ENCODE assay signal across 18 mouse cellular contexts in genomic region chr6:125338791-125339660, GRCm38 (mm10). TPM values are rescaled to one million over a fixed set of nuclear protein-coding genes. Genes with fewer than 3 reads are reported as not detected.
A peak's percentile ranks its signal among the peaks of the same experiment; 100 is the strongest.
DNase-seq lines count a peak whose midpoint lies in the region; ATAC-seq and TF ChIP-seq lines count a peak whose summit lies in the region.
"Had no signal": no experiment of that assay in that cellular context is flagged by ENCODE, and none has a peak within 500 bp of the region (broad histone marks: within the 10 kb centered on the region; RNA-seq: fewer than 3 reads in every experiment).

No protein-coding gene starts in this region.

- intact Hi-C loops in left cerebral cortex, postnatal 4 days (cut with DNase I): no loop called here

- H3K4me2 ChIP-seq in heart, embryonic 13.5 days: no peak overlapping the region
- no peak overlapping the region for H3K4me2 ChIP-seq in heart, embryonic 11.5 days
- H3K4me2 ChIP-seq in forebrain, postnatal 0 days (ENCODE audit: low read depth): no peak overlapping the region

- H3K4me1 ChIP-seq in heart, embryonic 13.5 days: peaks cover 12% of the 10 kb centered on the region; the same call in 1 of the 2 replicates
- H3K4me1 ChIP-seq in heart, embryonic 11.5 days (ENCODE audit: control insufficient read depth, insufficient read depth, low read length): peaks cover 6% of the 10 kb centered on the region; the same call in 1 of the 2 replicates
- H3K4me1 ChIP-seq in forebrain, postnatal 0 days (ENCODE audit: insufficient read depth): no peaks in the 10 kb centered on the region

- no peaks in the 10 kb centered on the region for H3K9me3 ChIP-seq in heart, embryonic 13.5 days
- H3K9me3 ChIP-seq in heart, embryonic 11.5 days (replicated peaks; ENCODE audit: control insufficient read depth, low read length): no peaks in the 10 kb centered on the region
- no peaks in the 10 kb centered on the region for H3K9me3 ChIP-seq in forebrain, postnatal 0 days (ENCODE audit: low read length)
- H3K9me3 ChIP-seq: megakaryocyte, embryonic 14.5 days had no signal

- peak; percentile 41 for DNase-seq in kidney, postnatal 14 days
- DNase-seq in kidney, adult 9 months: no peak
- DNase-seq in T-cell, adult 2 months (ENCODE audit: low spot score): peak; percentile 30
- DNase-seq in left cerebral cortex, postnatal 4 days: no peak
- DNase-seq in forebrain, postnatal 0 days: no peak
- DNase-seq: cerebellum, adult 9-10 months; kidney, adult 11 months; right cerebral cortex, postnatal 25 days had no signal

- 60% methylated on average over 9 of the region's 9 CpGs for WGBS in heart, embryonic 13.5 days
- 59% methylated on average over 9 of the region's 9 CpGs for WGBS in heart, embryonic 11.5 days (ENCODE audit: insufficient replicate concordance)
- WGBS in forebrain, postnatal 0 days: 80% methylated on average over 9 of the region's 9 CpGs

- peaks cover 3% of the 10 kb centered on the region; the same call in 1 of the 2 replicates for H3K27me3 ChIP-seq in heart, embryonic 13.5 days (replicated peaks)
- peaks cover 3% of the 10 kb centered on the region; the same call in 1 of the 2 replicates for H3K27me3 ChIP-seq in heart, embryonic 11.5 days (ENCODE audit: control insufficient read depth, insufficient read depth, low read length)
- no peaks in the 10 kb centered on the region for H3K27me3 ChIP-seq in forebrain, postnatal 0 days (ENCODE audit: insufficient read depth, low read length)

- peak overlapping the region; percentile 82; the same call in 1 of the 2 replicates for H3K27ac ChIP-seq in heart, embryonic 13.5 days (replicated peaks)
- no peak overlapping the region; the same call in 1 of the 2 replicates for H3K27ac ChIP-seq in heart, embryonic 11.5 days (ENCODE audit: low read depth, low read length)
- no peak overlapping the region for H3K27ac ChIP-seq in forebrain, postnatal 0 days (ENCODE audit: low read depth, low read length)
- H3K27ac ChIP-seq: left cerebral cortex, adult 2 months had no signal

- no peak overlapping the region for H3K9ac ChIP-seq in heart, embryonic 13.5 days
- no peak overlapping the region for H3K9ac ChIP-seq in heart, embryonic 11.5 days (ENCODE audit: low read depth, low read length)
- no peak overlapping the region for H3K9ac ChIP-seq in forebrain, postnatal 0 days

- no peak for TF ChIP-seq CTCF in forebrain, postnatal 0 days (IDR thresholded peaks at IDR 0.05; ENCODE audit: low read depth)

- H3K36me3 ChIP-seq in heart, embryonic 13.5 days: no peaks in the 10 kb centered on the region
- no peaks in the 10 kb centered on the region for H3K36me3 ChIP-seq in heart, embryonic 11.5 days (ENCODE audit: control insufficient read depth, insufficient read depth, low read length)
- H3K36me3 ChIP-seq in forebrain, postnatal 0 days (ENCODE audit: insufficient read depth): no peaks in the 10 kb centered on the region

- ATAC-seq in heart, embryonic 13.5 days (ENCODE audit: extremely low read depth, insufficient number of reproducible peaks, low FRiP score, low TSS enrichment): no peak
- ATAC-seq in heart, embryonic 11.5 days (replicated peaks; ENCODE audit: insufficient number of reproducible peaks, low FRiP score, low TSS enrichment): no peak
- ATAC-seq in megakaryocyte, adult 5-6 weeks (ENCODE audit: poor library complexity, severe bottlenecking): peak; percentile 47; the same call in 1 of the 2 replicates
- ATAC-seq in forebrain, postnatal 0 days: no peak

- no peak overlapping the region for H3K4me3 ChIP-seq in heart, embryonic 13.5 days
- no peak overlapping the region for H3K4me3 ChIP-seq in heart, embryonic 11.5 days (ENCODE audit: low read depth, low read length)
- H3K4me3 ChIP-seq in forebrain, postnatal 0 days (ENCODE audit: low read depth, low read length): no peak overlapping the region
- H3K4me3 ChIP-seq: left cerebral cortex, adult 2 months; megakaryocyte, embryonic 14.5 days had no signal

RNA-seq across cellular contexts. Expression of gene Tnfrsf1a, which starts 10.1 kb away (rescaled TPM):
- 39.0 and 43.8 TPM in 2 replicates for polyA plus RNA-seq in heart, embryonic 13.5 days (2015; fragmentation: Nextera tagmentation; extraction: Ambion mirVana)
- polyA plus RNA-seq in heart, embryonic 11.5 days (2014; fragmentation: Nextera tagmentation; extraction: Ambion mirVana): 33.3 and 37.0 TPM in 2 replicates
- 96.4 and 101 TPM in 2 replicates for total RNA-seq in megakaryocyte, adult 5-6 weeks (2015)
- total RNA-seq in megakaryocyte, adult 5-6 weeks (2017): 90.2 and 116 TPM in 2 replicates
- total RNA-seq in left cerebral cortex, postnatal 4 days (2021): 10 to 100 TPM; 11.2 to 12.0 TPM
- 6.8 and 12.1 TPM in 2 replicates for total RNA-seq in forebrain, postnatal 0 days (2014; rRNA removed)
- polyA plus RNA-seq in forebrain, postnatal 0 days (2015; fragmentation: Nextera tagmentation; extraction: Ambion mirVana): 13.2 and 13.6 TPM in 2 replicates

RNA-seq across cellular contexts. Expression of gene Scnn1a, which starts 18.6 kb away (rescaled TPM):
- polyA plus RNA-seq in heart, embryonic 13.5 days (2015; fragmentation: Nextera tagmentation; extraction: Ambion mirVana): 0.63 and 0.69 TPM in 2 replicates
- 0.69 and 0.93 TPM in 2 replicates for polyA plus RNA-seq in heart, embryonic 11.5 days (2014; fragmentation: Nextera tagmentation; extraction: Ambion mirVana)
- 9.0 and 9.5 TPM in 2 replicates for total RNA-seq in megakaryocyte, adult 5-6 weeks (2015)
- 0.99 and 1.6 TPM in 2 replicates for total RNA-seq in megakaryocyte, adult 5-6 weeks (2017)
- total RNA-seq in left cerebral cortex, postnatal 4 days (2021): 1 to 10 TPM; 1.5 to 2.1 TPM
- 0.67 and 1.2 TPM in 2 replicates for total RNA-seq in forebrain, postnatal 0 days (2014; rRNA removed)
- polyA plus RNA-seq in forebrain, postnatal 0 days (2015; fragmentation: Nextera tagmentation; extraction: Ambion mirVana): 1.0 and 1.5 TPM in 2 replicates
- total RNA-seq: CH12.LX had no signal

RNA-seq across cellular contexts. Expression of gene Ltbr, which starts 25.3 kb away (rescaled TPM):
- 42.9 and 43.5 TPM in 2 replicates for polyA plus RNA-seq in heart, embryonic 13.5 days (2015; fragmentation: Nextera tagmentation; extraction: Ambion mirVana)
- polyA plus RNA-seq in heart, embryonic 11.5 days (2014; fragmentation: Nextera tagmentation; extraction: Ambion mirVana): 35.0 and 40.7 TPM in 2 replicates
- 30.0 and 30.6 TPM in 2 replicates for total RNA-seq in megakaryocyte, adult 5-6 weeks (2015)
- total RNA-seq in megakaryocyte, adult 5-6 weeks (2017): 57.1 and 59.9 TPM in 2 replicates
- total RNA-seq in left cerebral cortex, postnatal 4 days (2021): 10 to 100 TPM in 1 of 2 experiments, 1 to 10 TPM in 1; 9.6 to 10.7 TPM
- 14.9 and 19.9 TPM in 2 replicates for total RNA-seq in forebrain, postnatal 0 days (2014; rRNA removed)
- polyA plus RNA-seq in forebrain, postnatal 0 days (2015; fragmentation: Nextera tagmentation; extraction: Ambion mirVana): 11.4 and 14.8 TPM in 2 replicates
- total RNA-seq: CH12.LX had no signal

RNA-seq across cellular contexts. Expression of gene Plekhg6, which starts 41.6 kb away (rescaled TPM):
- polyA plus RNA-seq in heart, embryonic 13.5 days (2015; fragmentation: Nextera tagmentation; extraction: Ambion mirVana): 0.10 and 0.11 TPM in 2 replicates
- polyA plus RNA-seq in heart, embryonic 11.5 days (2014; fragmentation: Nextera tagmentation; extraction: Ambion mirVana): not detected in 2 replicates
- total RNA-seq in megakaryocyte, adult 5-6 weeks (2015): not detected in 2 replicates
- not detected in 2 replicates for total RNA-seq in megakaryocyte, adult 5-6 weeks (2017)
- not detected for total RNA-seq in left cerebral cortex, postnatal 4 days (2021)
- 0.15 and 1.00 TPM in 2 replicates for total RNA-seq in forebrain, postnatal 0 days (2014; rRNA removed)
- 0.16 TPM in 2 replicates for polyA plus RNA-seq in forebrain, postnatal 0 days (2015; fragmentation: Nextera tagmentation; extraction: Ambion mirVana)
- total RNA-seq: CH12.LX had no signal

RNA-seq across cellular contexts. Expression of gene Tuba3a, which starts 53.2 kb away (rescaled TPM):
- polyA plus RNA-seq in heart, embryonic 13.5 days (2015; fragmentation: Nextera tagmentation; extraction: Ambion mirVana): 0.16 TPM in 1 of 2 replicates, not detected in the other
- 0.10 TPM in 1 of 2 replicates, not detected in the other for polyA plus RNA-seq in heart, embryonic 11.5 days (2014; fragmentation: Nextera tagmentation; extraction: Ambion mirVana)
- not detected in 2 replicates for total RNA-seq in megakaryocyte, adult 5-6 weeks (2015)
- total RNA-seq in megakaryocyte, adult 5-6 weeks (2017): not detected in 2 replicates
- not detected for total RNA-seq in left cerebral cortex, postnatal 4 days (2021)
- total RNA-seq in forebrain, postnatal 0 days (2014; rRNA removed): not detected in 2 replicates
- polyA plus RNA-seq in forebrain, postnatal 0 days (2015; fragmentation: Nextera tagmentation; extraction: Ambion mirVana): not detected in 2 replicates
- total RNA-seq: adrenal gland, adult 18-20 months; CH12.LX; left cerebral cortex, adult 2 months; liver, adult 2 months had no signal
- polyA plus RNA-seq: forebrain, embryonic 11.5 days; hindbrain, embryonic 11.5 days; liver, adult 2 months had no signal

Comparison
In these comparisons a context has a peak if more than half of its experiments do, and no peak if none do; other contexts are left out.
1. DNase-seq: peak in kidney, postnatal 14 days (single experiment) and T-cell, adult 2 months (single experiment); none in kidney, adult 9 months (single experiment), left cerebral cortex, postnatal 4 days (single experiment) and forebrain, postnatal 0 days (single experiment).